Mouse (Mus musculus) liver (tissue): ENCODE measurements around the gene Atf4.
A peak's percentile ranks its signal among the peaks of the same experiment; 100 is the strongest.

Experiments
- DNase-seq: peaks from one replicate; pipeline ENCODE4 v3.0.0-alpha.2; 2020; ENCODE audit warnings: mixed read lengths

The Atf4 gene

GRCm38 (mm10) chr15:80254847-80255645 lies at the start of gene Atf4:
Gene Atf4, plus strand, starts transcription at chr15:80255184.
- DNase-seq = peak; percentile 98

GRCm38 (mm10) chr15:80206057-80206565 lies 48.9 kb upstream of the Atf4 start:
- DNase-seq = no peak

GRCm38 (mm10) chr15:80208446-80208845 lies 46.5 kb upstream of the Atf4 start:
- no peak for DNase-seq

- no peak for DNase-seq
Measured at GRCm38 (mm10) chr15:80213688-80214087, 41.3 kb upstream of the Atf4 start.

- DNase-seq = peak; percentile 40
Measured at GRCm38 (mm10) chr15:80215716-80216479, 39.1 kb upstream of the Atf4 start.

- no peak for DNase-seq
Measured at GRCm38 (mm10) chr15:80216480-80216820, 38.5 kb upstream of the Atf4 start.

GRCm38 (mm10) chr15:80217476-80217875 lies 37.5 kb upstream of the Atf4 start:
- DNase-seq = no peak

- peak; percentile 57 for DNase-seq
Measured at GRCm38 (mm10) chr15:80219211-80219610, 35.8 kb upstream of the Atf4 start.

GRCm38 (mm10) chr15:80219705-80220657 lies 35.0 kb upstream of the Atf4 start:
- no peak for DNase-seq

- DNase-seq = no peak
Measured at GRCm38 (mm10) chr15:80221031-80221430, 34.0 kb upstream of the Atf4 start.

- no peak for DNase-seq
Measured at GRCm38 (mm10) chr15:80223751-80224150, 31.2 kb upstream of the Atf4 start.

- peak; percentile 89 for DNase-seq
Measured at GRCm38 (mm10) chr15:80225208-80225607, 29.8 kb upstream of the Atf4 start.

GRCm38 (mm10) chr15:80225796-80226195 lies 29.2 kb upstream of the Atf4 start:
- DNase-seq = peak; percentile 82

GRCm38 (mm10) chr15:80228071-80228800 lies 26.7 kb upstream of the Atf4 start:
- DNase-seq = no peak

- DNase-seq = no peak
Measured at GRCm38 (mm10) chr15:80232331-80232730, 22.7 kb upstream of the Atf4 start.

GRCm38 (mm10) chr15:80233053-80233452 lies 21.9 kb upstream of the Atf4 start:
- no peak for DNase-seq

- DNase-seq = peak; percentile 100
Measured at GRCm38 (mm10) chr15:80233733-80234509, 21.1 kb upstream of the Atf4 start, which contains the start of gene Mief1. Gene Mief1, plus strand, starts transcription at chr15:80234018.

- no peak for DNase-seq
Measured at GRCm38 (mm10) chr15:80235535-80235934, 19.4 kb upstream of the Atf4 start, which contains the start of gene AC140267.1. Gene AC140267.1, plus strand, starts transcription at chr15:80235835.

GRCm38 (mm10) chr15:80248135-80248534 lies 6.8 kb upstream of the Atf4 start:
- no peak for DNase-seq

GRCm38 (mm10) chr15:80248596-80248995 lies 6.4 kb upstream of the Atf4 start:
- no peak for DNase-seq

- DNase-seq = no peak
Measured at GRCm38 (mm10) chr15:80249672-80250071, 5.3 kb upstream of the Atf4 start.
